Mouse (Mus musculus): ENCODE results near the gene Zbtb7a.

The Zbtb7a gene

GRCm38 (mm10) chr10:81138821-81139528 lies 4.0 kb downstream of the Zbtb7a start:
- DNase-seq (ENCODE audit: low spot score) = no peak

GRCm38 (mm10) chr10:81139529-81139846 lies 4.5 kb downstream of the Zbtb7a start:
- DNase-seq (ENCODE audit: low spot score) = no peak

GRCm38 (mm10) chr10:81140005-81140404 lies 5.0 kb downstream of the Zbtb7a start:
- no peak for DNase-seq (ENCODE audit: low spot score)

GRCm38 (mm10) chr10:81140717-81141454 lies 5.9 kb downstream of the Zbtb7a start:
- DNase-seq (ENCODE audit: low spot score) = no peak

GRCm38 (mm10) chr10:81141455-81142210 lies 6.6 kb downstream of the Zbtb7a start:
- DNase-seq (ENCODE audit: low spot score) = no peak

- no peak for DNase-seq (ENCODE audit: low spot score)
These were observed 7.5 kb downstream of the Zbtb7a start for GRCm38 (mm10) chr10:81142551-81142981.

GRCm38 (mm10) chr10:81143157-81143633 lies 8.2 kb downstream of the Zbtb7a start:
- DNase-seq (ENCODE audit: low spot score) = no peak

GRCm38 (mm10) chr10:81143845-81144437 lies 8.9 kb downstream of the Zbtb7a start:
- no peak for DNase-seq (ENCODE audit: low spot score)

GRCm38 (mm10) chr10:81144667-81145066 lies 9.6 kb downstream of the Zbtb7a start:
- DNase-seq (ENCODE audit: low spot score) = no peak

GRCm38 (mm10) chr10:81145307-81145706 lies 10.3 kb downstream of the Zbtb7a start:
- DNase-seq (ENCODE audit: low spot score) = no peak

GRCm38 (mm10) chr10:81145778-81146177 lies 10.8 kb downstream of the Zbtb7a start:
- DNase-seq (ENCODE audit: low spot score) = no peak

GRCm38 (mm10) chr10:81146296-81146695 lies 11.3 kb downstream of the Zbtb7a start:
- no peak for DNase-seq (ENCODE audit: low spot score)

GRCm38 (mm10) chr10:81151261-81151660 lies 16.2 kb downstream of the Zbtb7a start:
- no peak for DNase-seq (ENCODE audit: low spot score)

- peak; percentile 16 for DNase-seq (ENCODE audit: low spot score)
These were observed 17.6 kb downstream of the Zbtb7a start for GRCm38 (mm10) chr10:81152609-81153008.

- DNase-seq (ENCODE audit: low spot score) = no peak
These were observed 19.3 kb downstream of the Zbtb7a start for GRCm38 (mm10) chr10:81154313-81154712.

- no peak for DNase-seq (ENCODE audit: low spot score)
These were observed 19.7 kb downstream of the Zbtb7a start for GRCm38 (mm10) chr10:81154736-81155135.

GRCm38 (mm10) chr10:81161602-81162317 lies 26.7 kb downstream of the Zbtb7a start:
- no peak for DNase-seq (ENCODE audit: low spot score)

GRCm38 (mm10) chr10:81162318-81162652 lies 27.3 kb downstream of the Zbtb7a start:
- DNase-seq (ENCODE audit: low spot score) = no peak

GRCm38 (mm10) chr10:81165118-81165517 lies 30.1 kb downstream of the Zbtb7a start:
- DNase-seq (ENCODE audit: low spot score) = no peak

- peak; percentile 100 for DNase-seq (ENCODE audit: low spot score)
These were observed 32.4 kb downstream of the Zbtb7a start, which contains the start of gene Pias4 for GRCm38 (mm10) chr10:81167200-81168086. Gene Pias4, minus strand, starts transcription at chr10:81167923.

- no peak for DNase-seq (ENCODE audit: low spot score)
These were observed 33.0 kb downstream of the Zbtb7a start for GRCm38 (mm10) chr10:81168087-81168431.

Measured in embryo, embryonic 10.5 days (tissue).